Mouse (Mus musculus): ENCODE results near the gene Tmem248. TPM values are rescaled to one million over a fixed set of nuclear protein-coding genes. Genes with fewer than 3 reads are reported as not detected.

Gene Tmem248
- polyA plus RNA-seq, 1 experiment from 2014 or later, result 41.1 TPM

- peak; percentile 82 for ATAC-seq (replicated peaks; ENCODE audit: low FRiP score, low read depth)
- H3K4me3 ChIP-seq (replicated peaks; ENCODE audit: low read depth, low read length), result peak overlapping the region; percentile 98
- TF ChIP-seq CTCF (IDR thresholded peaks at IDR 0.05; ENCODE audit: low read depth), result peak; percentile 58
- WGBS, result under 1% methylated on average over 85 of the region's 88 CpGs
- H3K9me3 ChIP-seq (replicated peaks; ENCODE audit: low read length), result no peaks in the 10 kb centered on the region
- peak overlapping the region; percentile 95 for H3K9ac ChIP-seq (ENCODE audit: low read depth, low read length)
- H3K4me1 ChIP-seq (replicated peaks; ENCODE audit: insufficient read depth, low read length), result peaks cover 10% of the 10 kb centered on the region
- no peaks in the 10 kb centered on the region for H3K36me3 ChIP-seq (ENCODE audit: insufficient read depth, low read length)
- H3K27ac ChIP-seq, result peak overlapping the region; percentile 86
- no peaks in the 10 kb centered on the region for H3K27me3 ChIP-seq (ENCODE audit: insufficient read depth, low read length)
- peak overlapping the region; percentile 69 for H3K4me2 ChIP-seq (ENCODE audit: low read length)
- DNase-seq (ENCODE audit: low spot score), result peak; percentile 91
These were observed 5.5 kb downstream of the Tmem248 start for GRCm38 (mm10) chr5:130222146-130223004.

- peaks cover 9% of the 10 kb centered on the region for H3K36me3 ChIP-seq (ENCODE audit: insufficient read depth, low read length)
- DNase-seq (ENCODE audit: low spot score) (no peak), ATAC-seq (replicated peaks; ENCODE audit: low FRiP score, low read depth) (no peak)
- 88% methylated on average over 3 of the region's 3 CpGs for WGBS
- H3K4me1 ChIP-seq (replicated peaks; ENCODE audit: insufficient read depth, low read length), result peaks cover 12% of the 10 kb centered on the region
- no peaks in the 10 kb centered on the region for H3K9me3 ChIP-seq (replicated peaks; ENCODE audit: low read length)
- no peak overlapping the region for H3K4me3 ChIP-seq (replicated peaks; ENCODE audit: low read depth, low read length)
- H3K9ac ChIP-seq (ENCODE audit: low read depth, low read length), result no peak overlapping the region
- no peak for TF ChIP-seq CTCF (IDR thresholded peaks at IDR 0.05; ENCODE audit: low read depth)
- no peak overlapping the region for H3K4me2 ChIP-seq (ENCODE audit: low read length)
- H3K27ac ChIP-seq, result no peak overlapping the region
- H3K27me3 ChIP-seq (ENCODE audit: insufficient read depth, low read length), result no peaks in the 10 kb centered on the region
These were observed 9.9 kb downstream of the Tmem248 start for GRCm38 (mm10) chr5:130226790-130227189.

GRCm38 (mm10) chr5:130228120-130228519 lies 11.2 kb downstream of the Tmem248 start:
- no peaks in the 10 kb centered on the region for H3K27me3 ChIP-seq (ENCODE audit: insufficient read depth, low read length)
- 52% methylated on average over 4 of the region's 4 CpGs for WGBS
- ATAC-seq (replicated peaks; ENCODE audit: low FRiP score, low read depth), result no peak
- peaks cover 10% of the 10 kb centered on the region for H3K4me1 ChIP-seq (replicated peaks; ENCODE audit: insufficient read depth, low read length)
- H3K36me3 ChIP-seq (ENCODE audit: insufficient read depth, low read length), result peaks cover 22% of the 10 kb centered on the region
- H3K4me2 ChIP-seq (ENCODE audit: low read length), result no peak overlapping the region
- no peaks in the 10 kb centered on the region for H3K9me3 ChIP-seq (replicated peaks; ENCODE audit: low read length)
- no peak overlapping the region for H3K4me3 ChIP-seq (replicated peaks; ENCODE audit: low read depth, low read length)
- H3K27ac ChIP-seq, result no peak overlapping the region
- H3K9ac ChIP-seq (ENCODE audit: low read depth, low read length), result no peak overlapping the region
- DNase-seq (ENCODE audit: low spot score), result no peak
- TF ChIP-seq CTCF (IDR thresholded peaks at IDR 0.05; ENCODE audit: low read depth), result no peak

- Histone ChIP-seq H3K36me3 (ENCODE audit: insufficient read depth, low read length) (peaks cover 79% of the 10 kb centered on the region), H3K9me3 (replicated peaks; ENCODE audit: low read length) (no peaks in the 10 kb centered on the region), H3K27ac (no peak overlapping the region), H3K4me3 (replicated peaks; ENCODE audit: low read depth, low read length) (no peak overlapping the region), H3K27me3 (ENCODE audit: insufficient read depth, low read length) (no peaks in the 10 kb centered on the region), H3K9ac (ENCODE audit: low read depth, low read length) (no peak overlapping the region), H3K4me2 (ENCODE audit: low read length) (no peak overlapping the region), H3K4me1 (replicated peaks; ENCODE audit: insufficient read depth, low read length) (no peaks in the 10 kb centered on the region)
- no peak for ATAC-seq (replicated peaks; ENCODE audit: low FRiP score, low read depth)
- 96% methylated on average over 8 of the region's 8 CpGs for WGBS
- DNase-seq (ENCODE audit: low spot score), result no peak
- no peak for TF ChIP-seq CTCF (IDR thresholded peaks at IDR 0.05; ENCODE audit: low read depth)
These were observed 19.4 kb downstream of the Tmem248 start for GRCm38 (mm10) chr5:130236302-130236701.

- DNase-seq (ENCODE audit: low spot score) (no peak), ATAC-seq (replicated peaks; ENCODE audit: low FRiP score, low read depth) (peak; percentile 53; the same call in 1 of the 2 replicates)
- Histone ChIP-seq H3K27ac (no peak overlapping the region), H3K27me3 (ENCODE audit: insufficient read depth, low read length) (no peaks in the 10 kb centered on the region), H3K9me3 (replicated peaks; ENCODE audit: low read length) (no peaks in the 10 kb centered on the region), H3K4me1 (replicated peaks; ENCODE audit: insufficient read depth, low read length) (no peaks in the 10 kb centered on the region), H3K36me3 (ENCODE audit: insufficient read depth, low read length) (peaks cover 64% of the 10 kb centered on the region), H3K4me2 (ENCODE audit: low read length) (no peak overlapping the region), H3K9ac (ENCODE audit: low read depth, low read length) (no peak overlapping the region), H3K4me3 (replicated peaks; ENCODE audit: low read depth, low read length) (no peak overlapping the region)
- no peak for TF ChIP-seq CTCF (IDR thresholded peaks at IDR 0.05; ENCODE audit: low read depth)
- WGBS, result 78% methylated on average over 7 of the region's 7 CpGs
These were observed 22.4 kb downstream of the Tmem248 start for GRCm38 (mm10) chr5:130239236-130239635.

- peaks cover 64% of the 10 kb centered on the region for H3K36me3 ChIP-seq (ENCODE audit: insufficient read depth, low read length)
- ATAC-seq (replicated peaks; ENCODE audit: low FRiP score, low read depth) (no peak), DNase-seq (ENCODE audit: low spot score) (no peak)
- H3K4me1 ChIP-seq (replicated peaks; ENCODE audit: insufficient read depth, low read length), result no peaks in the 10 kb centered on the region
- no peak overlapping the region for H3K9ac ChIP-seq (ENCODE audit: low read depth, low read length)
- H3K4me3 ChIP-seq (replicated peaks; ENCODE audit: low read depth, low read length), result no peak overlapping the region
- 94% methylated on average over 2 of the region's 2 CpGs for WGBS
- no peak for TF ChIP-seq CTCF (IDR thresholded peaks at IDR 0.05; ENCODE audit: low read depth)
- no peak overlapping the region for H3K27ac ChIP-seq
- H3K9me3 ChIP-seq (replicated peaks; ENCODE audit: low read length), result no peaks in the 10 kb centered on the region
- no peaks in the 10 kb centered on the region for H3K27me3 ChIP-seq (ENCODE audit: insufficient read depth, low read length)
- H3K4me2 ChIP-seq (ENCODE audit: low read length), result no peak overlapping the region
These were observed 23.0 kb downstream of the Tmem248 start for GRCm38 (mm10) chr5:130239856-130240255.
